In genomic region chrX:143879631-143880030, GRCm38 (mm10) we compare ENCODE assay signal across 20 mouse cellular contexts. TPM values are rescaled to one million over a fixed set of nuclear protein-coding genes. Genes with fewer than 3 reads are reported as not detected.
"Had no signal": no experiment of that assay in that cellular context is flagged by ENCODE, and none has a peak within 500 bp of the region (broad histone marks: within the 10 kb centered on the region; RNA-seq: fewer than 3 reads in every experiment).

No protein-coding gene starts in this region.

- H3K27ac ChIP-seq: liver, embryonic 15.5 days; lung, embryonic 15.5 days; macrophage; midbrain, embryonic 13.5 days; midbrain, embryonic 15.5 days; neural tube, embryonic 12.5 days had no signal

- H3K9ac ChIP-seq: liver, embryonic 15.5 days; liver, postnatal 0 days; lung, embryonic 15.5 days; midbrain, embryonic 13.5 days; midbrain, embryonic 15.5 days; neural tube, embryonic 12.5 days had no signal

- H3K9me3 ChIP-seq: liver, embryonic 15.5 days; lung, embryonic 15.5 days; midbrain, embryonic 13.5 days; midbrain, embryonic 15.5 days; neural tube, embryonic 12.5 days had no signal

- ATAC-seq: liver, postnatal 0 days; midbrain, embryonic 13.5 days; midbrain, embryonic 15.5 days had no signal

- DNase-seq: liver, postnatal 0 days; lung, postnatal 14 days; lung, postnatal 36 days; right cerebral cortex, postnatal 14 days; spleen, adult 18-20 months; thymus, adult 18-20 months; thymus, postnatal 14 days; thymus, postnatal 36 days had no signal

- H3K36me3 ChIP-seq: liver, embryonic 15.5 days; lung, embryonic 15.5 days had no signal

- H3K4me3 ChIP-seq: liver, embryonic 15.5 days; lung, embryonic 15.5 days; megakaryocyte, embryonic 14.5 days; midbrain, embryonic 13.5 days; midbrain, embryonic 15.5 days; neural tube, embryonic 12.5 days had no signal

- H3K27me3 ChIP-seq: liver, embryonic 15.5 days; lung, embryonic 15.5 days; midbrain, embryonic 15.5 days; neural tube, embryonic 12.5 days had no signal

- H3K4me1 ChIP-seq: liver, embryonic 15.5 days; megakaryocyte, embryonic 14.5 days; midbrain, embryonic 15.5 days; neural tube, embryonic 12.5 days had no signal

- H3K4me2 ChIP-seq: liver, embryonic 15.5 days; lung, embryonic 15.5 days; midbrain, embryonic 11.5 days; midbrain, embryonic 13.5 days; midbrain, embryonic 15.5 days; neural tube, embryonic 12.5 days had no signal

RNA-seq across cellular contexts. Expression of gene Capn6, which starts 52.4 kb away (rescaled TPM):
- total RNA-seq: megakaryocyte progenitor cell, adult 5-6 weeks; monocyte, adult 5-6 weeks; neutrophil, adult 5-6 weeks had no signal
- polyA plus RNA-seq: macrophage; small intestine, adult 2 months had no signal

RNA-seq across cellular contexts. Expression of gene Dcx, which starts 53.5 kb away (rescaled TPM):
- total RNA-seq: megakaryocyte progenitor cell, adult 5-6 weeks; monocyte, adult 5-6 weeks; neutrophil, adult 5-6 weeks had no signal
- polyA plus RNA-seq: macrophage; small intestine, adult 2 months had no signal
